Mouse (Mus musculus) liver (tissue): ENCODE measurements around the gene Evx2.

Experiments
- DNase-seq: peaks from one replicate; pipeline ENCODE4 v3.0.0-alpha.2; 2020; ENCODE audit warnings: mixed read lengths

Evx2 gene

GRCm38 (mm10) chr2:74680561-74681398 lies 21.4 kb upstream of the Evx2 start:
- DNase-seq: no peak

GRCm38 (mm10) chr2:74679980-74680379 lies 20.6 kb upstream of the Evx2 start:
- no peak for DNase-seq

- DNase-seq: no peak
Measured at GRCm38 (mm10) chr2:74679596-74679971, 20.2 kb upstream of the Evx2 start.

DNA sequence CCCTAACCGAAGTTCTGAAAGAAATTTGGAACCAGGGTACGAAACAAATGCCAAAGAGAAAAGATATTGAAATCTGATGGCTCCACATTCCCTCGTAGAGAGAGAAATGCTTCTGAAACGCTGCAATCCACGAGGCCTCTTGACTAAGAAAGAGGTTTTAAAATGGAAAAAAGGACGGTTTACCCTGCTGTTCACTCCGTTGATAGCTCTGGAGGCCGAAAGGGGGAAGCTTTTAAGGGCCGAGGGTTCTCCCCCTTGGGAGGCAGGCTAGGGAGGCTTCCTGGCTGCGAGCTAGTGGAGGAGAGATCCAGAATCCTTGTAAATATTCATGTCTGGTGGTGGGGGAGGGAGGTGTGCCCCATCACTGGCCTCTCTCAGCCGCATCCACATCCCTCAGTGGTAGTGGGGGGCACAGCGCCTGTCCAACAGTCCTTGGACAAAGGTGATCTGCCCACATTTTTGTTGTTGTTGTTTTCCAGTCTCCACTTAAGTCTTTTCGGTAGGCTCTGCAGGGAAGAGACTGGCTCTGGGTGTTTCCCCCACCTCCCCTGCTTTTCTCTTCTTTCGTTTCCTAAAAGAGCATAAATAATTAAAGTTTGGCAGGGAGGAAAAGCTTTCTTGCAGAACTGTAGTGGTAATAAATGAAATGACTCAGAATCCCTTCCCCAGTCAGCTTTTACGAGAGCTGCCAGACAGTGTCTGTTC lies 19.7 kb upstream of the Evx2 start, which contains the start of gene Hoxd11:
Gene Hoxd11 (plus strand): TSS at position 667 of the 705 bp plus-strand sequence.
- DNase-seq: no peak

DNA sequence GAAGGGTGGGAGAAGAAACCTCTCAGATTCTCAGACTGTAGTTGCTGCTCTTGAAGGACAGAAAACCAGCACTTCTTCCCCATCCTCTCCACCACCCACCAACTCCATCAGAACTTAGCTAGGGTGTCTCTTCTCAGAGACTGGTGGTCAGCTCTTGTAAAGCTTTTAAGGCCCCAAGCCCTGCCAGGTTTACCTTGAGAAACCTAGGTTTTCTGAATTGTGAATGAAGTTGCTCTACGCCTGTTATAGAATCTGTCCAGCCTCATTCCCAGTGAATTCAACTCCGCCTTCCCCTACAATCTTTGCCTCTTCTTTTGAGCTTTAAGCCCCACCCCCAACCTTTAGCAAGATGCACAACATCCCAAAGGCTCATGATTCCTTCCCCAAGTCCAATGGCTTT lies 17.7 kb upstream of the Evx2 start:
- DNase-seq: no peak

DNA sequence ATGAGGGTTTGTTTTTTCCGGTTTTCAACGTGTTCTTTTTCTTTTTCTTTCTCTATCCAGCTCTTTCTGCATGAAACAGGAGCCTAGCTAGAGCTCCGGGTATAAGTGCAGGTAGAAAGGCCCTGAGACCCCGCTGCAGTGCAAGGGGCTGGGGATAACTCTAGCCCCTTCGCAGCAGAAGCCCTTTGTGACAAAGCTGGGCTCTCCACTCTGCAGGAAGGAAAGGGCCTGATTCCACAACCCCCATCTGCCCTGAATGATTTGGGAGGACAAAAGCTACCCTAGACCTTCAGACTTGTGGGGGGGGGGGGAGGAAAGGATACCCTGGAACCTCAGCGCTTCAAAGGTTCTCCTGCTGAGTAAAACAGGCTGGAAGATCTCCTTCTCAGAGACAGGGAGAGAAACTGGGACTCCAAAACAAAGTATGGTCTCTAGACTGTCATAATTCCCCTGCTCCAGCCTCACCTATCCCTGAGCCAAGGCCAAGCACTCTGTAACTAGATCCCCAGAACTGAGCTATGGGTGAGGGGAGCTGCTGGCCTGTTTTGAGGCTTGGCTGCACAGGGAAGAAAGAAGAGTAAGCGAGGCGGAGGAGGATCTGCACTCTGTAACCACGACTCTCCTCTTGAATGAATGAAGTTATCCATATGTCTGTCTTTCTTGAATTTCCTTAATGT lies 17.2 kb upstream of the Evx2 start:
- no peak for DNase-seq

- no peak for DNase-seq
Measured at GRCm38 (mm10) chr2:74675666-74676282, 16.4 kb upstream of the Evx2 start.

DNA sequence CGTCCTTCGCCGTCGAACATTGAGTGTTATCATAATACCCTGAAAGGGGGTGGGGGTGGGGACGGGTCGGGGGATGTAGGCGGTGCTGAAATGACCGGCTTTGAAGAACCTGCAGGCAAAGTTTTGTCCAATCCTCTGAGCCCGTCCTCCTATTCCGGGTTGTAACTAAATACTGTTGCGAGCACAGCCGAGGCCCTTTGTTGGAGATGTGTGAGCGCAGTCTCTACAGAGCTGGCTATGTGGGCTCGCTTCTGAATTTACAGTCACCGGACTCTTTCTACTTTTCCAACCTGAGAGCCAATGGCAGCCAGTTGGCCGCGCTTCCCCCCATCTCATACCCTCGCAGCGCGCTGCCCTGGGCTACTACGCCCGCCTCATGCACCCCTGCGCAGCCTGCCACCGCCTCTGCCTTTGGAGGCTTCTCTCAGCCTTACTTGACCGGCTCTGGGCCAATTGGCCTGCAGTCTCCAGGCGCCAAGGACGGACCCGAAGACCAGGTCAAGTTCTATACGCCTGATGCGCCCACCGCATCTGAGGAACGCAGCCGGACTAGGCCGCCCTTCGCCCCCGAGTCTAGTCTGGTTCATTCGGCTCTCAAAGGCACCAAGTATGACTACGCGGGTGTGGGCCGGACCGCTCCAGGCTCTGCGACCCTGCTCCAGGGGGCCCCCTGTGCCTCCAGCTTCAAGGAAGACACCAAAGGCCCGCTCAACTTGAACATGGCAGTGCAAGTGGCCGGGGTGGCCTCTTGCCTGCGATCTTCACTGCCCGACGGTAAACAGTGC lies 15.7 kb upstream of the Evx2 start, which contains the start of gene Hoxd12:
Gene Hoxd12 (plus strand): TSS at position 133 of the 785 bp plus-strand sequence.
- DNase-seq: no peak

DNA sequence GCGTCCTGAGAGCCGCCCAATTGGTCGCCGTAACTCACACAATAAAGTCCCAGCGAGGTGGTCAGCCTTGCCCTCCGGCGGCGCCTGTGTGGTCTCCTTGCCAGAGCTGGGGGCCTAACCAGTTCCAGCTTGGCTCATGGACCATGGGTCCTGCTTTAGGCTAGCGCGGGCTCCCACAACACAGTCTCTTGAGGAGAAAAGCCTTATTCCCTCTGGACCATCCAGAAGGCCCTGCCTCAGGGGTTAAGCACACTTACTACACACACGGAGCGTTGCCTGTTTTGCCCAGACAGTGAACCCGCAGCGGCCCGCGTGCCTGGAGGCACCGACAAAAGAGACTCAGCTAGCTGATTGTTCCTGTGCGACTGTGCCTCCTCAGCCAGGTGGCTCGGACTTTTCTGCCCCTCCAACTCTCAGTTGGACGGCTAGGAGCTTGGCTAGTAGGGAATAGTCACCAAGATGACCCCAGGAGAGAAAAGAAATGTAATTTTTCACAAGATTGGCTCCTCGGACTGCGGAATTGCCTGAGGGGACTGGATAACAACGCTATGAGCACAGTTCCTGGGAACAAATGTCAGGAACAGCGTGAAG lies 14.6 kb upstream of the Evx2 start:
- no peak for DNase-seq

- peak; percentile 54 for DNase-seq
Measured at GRCm38 (mm10) chr2:74672481-74673362, 13.4 kb upstream of the Evx2 start.

GRCm38 (mm10) chr2:74671847-74672246 lies 12.5 kb upstream of the Evx2 start:
- DNase-seq: no peak

DNA sequence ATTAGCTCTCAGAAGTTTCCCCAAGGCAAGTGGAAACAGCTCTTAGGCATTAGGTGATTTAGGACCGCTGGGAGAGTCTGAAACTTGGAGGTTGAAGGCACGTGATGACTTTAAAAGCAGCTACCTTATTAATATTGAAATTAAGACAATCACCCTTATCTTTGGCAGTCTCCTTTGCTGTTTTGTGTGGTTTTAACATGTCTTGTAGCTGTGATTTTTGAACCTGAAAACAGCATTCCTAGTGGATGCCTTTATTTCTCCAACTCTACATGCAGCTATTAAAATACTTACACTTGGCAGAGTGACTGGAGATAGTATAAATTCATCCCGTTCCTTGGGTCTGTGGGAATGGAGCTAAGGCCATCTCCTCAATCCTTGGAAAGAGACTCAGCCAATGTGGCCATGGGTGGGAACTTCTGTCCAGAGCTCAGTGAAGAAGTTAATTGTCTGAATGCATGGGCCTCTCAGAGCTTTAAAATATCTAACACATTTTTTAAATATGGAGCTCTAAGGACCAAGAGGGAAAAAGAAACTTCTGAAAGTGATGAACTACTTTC lies 11.4 kb upstream of the Evx2 start:
- DNase-seq: no peak

- DNase-seq: no peak
Measured at GRCm38 (mm10) chr2:74669650-74670235, 10.4 kb upstream of the Evx2 start.

- DNase-seq: no peak
Measured at GRCm38 (mm10) chr2:74669230-74669578, 9.8 kb upstream of the Evx2 start.

DNA sequence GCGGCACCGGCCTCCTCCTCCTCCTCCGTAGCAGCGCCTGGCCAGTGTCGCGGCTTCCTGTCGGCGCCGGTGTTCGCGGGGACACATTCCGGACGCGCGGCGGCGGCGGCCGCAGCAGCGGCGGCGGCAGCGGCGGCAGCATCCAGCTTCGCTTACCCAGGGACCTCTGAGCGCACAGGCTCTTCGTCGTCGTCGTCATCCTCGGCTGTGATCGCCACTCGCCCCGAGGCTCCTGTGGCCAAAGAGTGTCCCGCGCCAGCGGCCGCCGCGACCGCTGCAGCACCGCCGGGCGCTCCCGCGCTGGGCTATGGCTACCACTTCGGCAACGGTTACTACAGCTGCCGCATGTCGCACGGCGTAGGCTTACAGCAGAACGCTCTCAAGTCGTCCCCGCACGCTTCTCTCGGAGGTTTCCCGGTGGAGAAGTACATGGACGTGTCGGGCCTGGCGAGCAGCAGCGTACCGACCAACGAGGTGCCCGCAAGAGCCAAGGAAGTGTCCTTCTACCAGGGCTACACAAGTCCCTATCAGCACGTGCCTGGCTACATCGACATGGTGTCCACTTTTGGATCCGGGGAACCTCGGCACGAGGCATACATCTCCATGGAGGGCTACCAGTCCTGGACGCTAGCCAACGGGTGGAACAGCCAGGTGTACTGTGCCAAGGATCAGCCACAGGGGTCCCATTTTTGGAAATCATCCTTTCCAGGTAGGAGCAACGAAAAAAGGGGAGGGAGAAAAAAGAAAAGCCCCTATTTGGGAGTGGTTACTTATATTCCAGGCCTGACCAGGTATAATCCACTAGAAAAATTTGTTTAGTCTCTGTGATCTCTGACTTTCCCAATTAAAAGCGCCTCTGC lies 9.2 kb upstream of the Evx2 start:
- DNase-seq: no peak

DNA sequence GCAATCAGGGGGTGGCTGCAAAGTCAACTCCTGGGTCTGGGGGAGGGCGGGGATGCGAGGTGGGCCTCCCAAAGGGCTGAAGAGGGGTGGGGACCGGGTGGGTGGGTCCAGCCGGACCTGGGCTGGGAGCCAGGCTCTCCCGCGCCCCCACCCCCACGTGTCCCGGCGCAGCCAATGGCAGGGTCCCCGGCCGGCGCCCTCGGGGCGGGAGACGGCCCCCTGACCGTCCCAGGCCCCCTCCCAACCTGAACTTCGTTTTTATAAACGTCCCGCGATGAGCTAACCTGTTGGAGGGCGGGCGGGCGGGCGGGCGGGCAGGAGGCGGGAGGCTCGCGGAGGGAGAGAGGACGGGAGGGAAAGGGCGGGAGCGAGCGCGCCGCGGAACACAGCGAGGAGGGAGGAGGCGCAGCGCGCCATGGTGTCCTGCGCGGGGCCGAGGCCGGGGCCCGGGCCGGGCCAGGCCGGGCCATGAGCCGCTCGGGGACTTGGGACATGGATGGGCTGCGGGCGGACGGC lies 8.5 kb upstream of the Evx2 start, which contains the start of gene Hoxd13:
Gene Hoxd13 (plus strand): TSS at position 469 of the 516 bp plus-strand sequence.
- no peak for DNase-seq

GRCm38 (mm10) chr2:74667191-74667841 lies 8.0 kb upstream of the Evx2 start:
- no peak for DNase-seq

DNA sequence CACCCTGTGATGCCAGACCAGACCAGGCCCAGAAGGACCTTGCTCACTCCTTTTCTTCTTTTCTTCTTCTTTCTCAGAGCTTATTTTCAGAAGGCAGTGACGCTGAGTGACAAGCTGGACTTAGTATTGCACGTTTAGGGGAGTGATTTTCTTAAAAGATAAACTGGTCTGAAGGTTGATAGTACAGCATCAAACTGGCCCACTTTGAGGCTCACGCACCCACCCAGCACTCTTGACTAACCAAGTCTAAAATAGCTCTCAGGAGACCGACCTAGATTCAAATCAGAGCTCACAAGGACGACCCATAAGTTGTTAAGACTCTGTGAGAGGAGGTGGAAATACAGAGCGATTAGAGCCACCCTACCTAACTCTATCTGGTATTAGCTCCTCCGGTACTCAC lies 7.1 kb upstream of the Evx2 start:
- DNase-seq: no peak
